Mouse (Mus musculus) MEL (cell line): ENCODE measurements at regions not wholly inside any gene's neighbourhood (a gene's known extent, or its start where the extent isn't known, plus 50 kb on each side); places are given as distances from the start of the nearest gene placed in this dataset.

ENCODE experiments used
- DNase-seq: peaks from one replicate; pipeline ENCODE4 v3.0.0; 2011; ENCODE audit warnings: low read depth, low spot score
- H3K27ac ChIP-seq: 2 replicates; pipeline ENCODE4 v1.5.1; 2012; ENCODE audit warnings: low read depth, mild to moderate bottlenecking, control low read depth, low read length, moderate library complexity; ENCODE audit not compliant: control insufficient read depth
- H3K27me3 ChIP-seq, 2 experiments: fragments of 150-350 bp in 1 of 2; sonication (generic) in 1 of 2; 2 replicates each; pipeline ENCODE4 v1.6.1; 2012; ENCODE audit warnings: low read length in 2 of 2, mild to moderate bottlenecking in 2 of 2, improper control_type of control experiment in 1 of 2, moderate library complexity in 1 of 2; ENCODE audit not compliant: insufficient read depth in 2 of 2, control insufficient read depth in 1 of 2
- H3K36me3 ChIP-seq, 2 experiments: 2 replicates each; pipeline ENCODE4 v1.6.1; 2012 to 2014; ENCODE audit warnings: low read length in 2 of 2, improper control_type of control experiment in 1 of 2, inconsistent platforms in 1 of 2, mild to moderate bottlenecking in 1 of 2; ENCODE audit not compliant: insufficient read depth in 2 of 2, control insufficient read depth in 1 of 2
- H3K4me1 ChIP-seq, 2 experiments: fragments of 150-350 bp in 1 of 2; sonication (generic) in 1 of 2; 2 replicates each; pipeline ENCODE4 v1.6.1; 2012; ENCODE audit warnings: low read length in 2 of 2, improper control_type of control experiment in 1 of 2, mild to moderate bottlenecking in 1 of 2; ENCODE audit not compliant: insufficient read depth in 2 of 2, control insufficient read depth in 1 of 2
- H3K4me3 ChIP-seq, 2 experiments: fragments of 150-350 bp in 1 of 2; sonication (generic) in 1 of 2; 2 replicates each; pipeline ENCODE4 v1.5.1; 2012; ENCODE audit warnings: low read depth in 2 of 2, low read length in 2 of 2, mild to moderate bottlenecking in 2 of 2, moderate library complexity in 2 of 2, control low read depth in 1 of 2, improper control_type of control experiment in 1 of 2; ENCODE audit not compliant: control insufficient read depth in 1 of 2, insufficient read depth in 1 of 2
- H3K79me2 ChIP-seq: 2 replicates; pipeline ENCODE4 v1.6.1; 2012; ENCODE audit warnings: mild to moderate bottlenecking, low read length, moderate library complexity; ENCODE audit not compliant: control insufficient read depth, poor library complexity, insufficient read depth
- H3K9ac ChIP-seq: 2 replicates; pipeline ENCODE4 v1.6.1; 2012; ENCODE audit warnings: low read depth, mild to moderate bottlenecking, control low read depth, low read length, moderate library complexity; ENCODE audit not compliant: control insufficient read depth, poor library complexity, severe bottlenecking
- H3K9me3 ChIP-seq: fragments of 150-350 bp; sonication (generic); replicated peaks from 2 replicates; pipeline ENCODE4 v1.6.1; 2012; ENCODE audit warnings: mild to moderate bottlenecking, low read length, improper control_type of control experiment, moderate library complexity; ENCODE audit not compliant: insufficient read depth
- CHD1 ChIP-seq: IDR thresholded peaks from 2 replicates; pipeline ENCODE4 v1.6.1; 2012; ENCODE audit warnings: low read depth, mild to moderate bottlenecking, inconsistent platforms, low read length, improper control_type of control experiment
- CHD2 ChIP-seq: IDR thresholded peaks from 2 replicates; pipeline ENCODE4 v1.6.1; 2011; ENCODE audit warnings: low read length, improper control_type of control experiment
- ELF1 ChIP-seq: IDR thresholded peaks from 2 replicates; pipeline ENCODE4 v1.6.1; 2014; ENCODE audit warnings: low read depth, mild to moderate bottlenecking, inconsistent platforms, low read length, improper control_type of control experiment, moderate library complexity
- EP300 ChIP-seq, 2 experiments: IDR thresholded peaks; 2 replicates each; pipeline ENCODE4 v1.6.1; 2011; ENCODE audit warnings: improper control_type of control experiment in 2 of 2, low read length in 2 of 2, low read depth in 1 of 2, mild to moderate bottlenecking in 1 of 2
- ETS1 ChIP-seq: IDR thresholded peaks from 2 replicates; pipeline ENCODE4 v1.6.1; 2012; ENCODE audit warnings: low read depth, mild to moderate bottlenecking, inconsistent platforms, low read length, improper control_type of control experiment, moderate library complexity
- GABPA ChIP-seq: IDR thresholded peaks from 2 replicates; pipeline ENCODE4 v1.6.1; 2012; ENCODE audit warnings: low read depth, mild to moderate bottlenecking, inconsistent platforms, low read length, improper control_type of control experiment, moderate library complexity
- GATA1 ChIP-seq: IDR thresholded peaks from 2 replicates; pipeline ENCODE4 v1.6.1; 2011; ENCODE audit warnings: low read depth, low read length, improper control_type of control experiment
- JUND ChIP-seq: IDR thresholded peaks from 2 replicates; pipeline ENCODE4 v1.6.1; 2011; ENCODE audit warnings: low read depth, mild to moderate bottlenecking, improper control_type of control experiment, low read length
- KAT2A ChIP-seq: conservative IDR thresholded peaks from 2 replicates; pipeline ENCODE4 v1.6.1; 2012; ENCODE audit warnings: low read depth, low read length, improper control_type of control experiment, inconsistent platforms
- MAFK ChIP-seq: IDR thresholded peaks from 2 replicates; pipeline ENCODE4 v1.6.1; 2011; ENCODE audit warnings: low read depth, mild to moderate bottlenecking, low read length, improper control_type of control experiment, borderline replicate concordance
- MEF2A ChIP-seq: IDR thresholded peaks from 2 replicates; pipeline ENCODE4 v1.6.1; 2014; ENCODE audit warnings: low read depth, mild to moderate bottlenecking, inconsistent platforms, low read length, improper control_type of control experiment; ENCODE audit not compliant: poor library complexity, insufficient replicate concordance, severe bottlenecking; ENCODE audit errors: extremely low read depth
- MYC ChIP-seq: IDR thresholded peaks from 2 replicates; pipeline ENCODE4 v1.6.1; 2011; ENCODE audit warnings: low read depth, mild to moderate bottlenecking, low read length, improper control_type of control experiment, moderate library complexity
- NRF1 ChIP-seq: IDR thresholded peaks from 2 replicates; pipeline ENCODE4 v1.6.1; 2014; ENCODE audit warnings: low read depth, mild to moderate bottlenecking, inconsistent platforms, low read length, improper control_type of control experiment, moderate library complexity; ENCODE audit not compliant: poor library complexity, insufficient read depth, severe bottlenecking
- POLR2A ChIP-seq, 2 experiments: IDR thresholded peaks; 2 replicates each; pipeline ENCODE4 v1.6.1; 2011 to 2012; ENCODE audit warnings: low read length in 2 of 2, mild to moderate bottlenecking in 2 of 2, control low read depth in 1 of 2, improper control_type of control experiment in 1 of 2, low read depth in 1 of 2, moderate library complexity in 1 of 2; ENCODE audit not compliant: control insufficient read depth in 1 of 2, insufficient read depth in 1 of 2, poor library complexity in 1 of 2
- POLR2AphosphoS2 ChIP-seq: IDR thresholded peaks from 2 replicates; pipeline ENCODE4 v1.6.1; 2011; ENCODE audit warnings: low read length, improper control_type of control experiment
- POLR2AphosphoS5 ChIP-seq: IDR thresholded peaks from 2 replicates; pipeline ENCODE4 v1.6.1; 2012; ENCODE audit warnings: low read depth, borderline replicate concordance, mild to moderate bottlenecking, inconsistent platforms, low read length, moderate library complexity, mixed read lengths
- RAD21 ChIP-seq: IDR thresholded peaks from 2 replicates; pipeline ENCODE4 v1.6.1; 2011; ENCODE audit warnings: mild to moderate bottlenecking, low read depth, low read length, improper control_type of control experiment
- SIN3A ChIP-seq: IDR thresholded peaks from 2 replicates; pipeline ENCODE4 v1.6.1; 2012; ENCODE audit warnings: low read length, improper control_type of control experiment, inconsistent platforms
- SMC3 ChIP-seq: IDR thresholded peaks from 2 replicates; pipeline ENCODE4 v1.6.1; 2011; ENCODE audit warnings: low read depth, low read length, improper control_type of control experiment
- TCF12 ChIP-seq: IDR thresholded peaks from 2 replicates; pipeline ENCODE4 v1.6.1; 2014; ENCODE audit warnings: low read depth, mild to moderate bottlenecking, inconsistent platforms, low read length, improper control_type of control experiment, moderate library complexity
- ZC3H11A ChIP-seq: IDR thresholded peaks from 2 replicates; pipeline ENCODE4 v1.6.1; 2012; ENCODE audit warnings: low read depth, mild to moderate bottlenecking, inconsistent platforms, low read length, improper control_type of control experiment
- ZMIZ1 ChIP-seq: IDR thresholded peaks from 2 replicates; pipeline ENCODE4 v1.6.1; 2012; ENCODE audit warnings: low read depth, mild to moderate bottlenecking, inconsistent platforms, low read length, improper control_type of control experiment, moderate library complexity
- ZNF384 ChIP-seq: IDR thresholded peaks from 2 replicates; pipeline ENCODE4 v1.6.1; 2012; ENCODE audit warnings: low read depth, mild to moderate bottlenecking, inconsistent platforms, low read length, improper control_type of control experiment

- Histone ChIP-seq H3K27me3 (no peaks in the 10 kb centered on the region; a peak in 1 of 4 replicates), H3K9ac (no peak overlapping the region), H3K4me3 (no peak overlapping the region), H3K9me3 (no peaks in the 10 kb centered on the region), H3K36me3 (no peaks in the 10 kb centered on the region), H3K4me1 (no peaks in the 10 kb centered on the region), H3K79me2 (no peaks in the 10 kb centered on the region), H3K27ac (no peak overlapping the region)
- no peak for TF ChIP-seq MAFK
- TF ChIP-seq KAT2A, result no peak
- no peak for TF ChIP-seq CHD1
- no peak for TF ChIP-seq ZC3H11A
- no peak for TF ChIP-seq TCF12
- no peak for TF ChIP-seq NRF1
- TF ChIP-seq JUND, result no peak
- no peak for TF ChIP-seq MEF2A
- TF ChIP-seq GABPA, result no peak
- TF ChIP-seq ZNF384, result no peak
- TF ChIP-seq SMC3, result no peak
- TF ChIP-seq EP300 (IDR thresholded peaks at IDR 0.05; ENCODE audit: low read depth in 1 of 2, low read length in 2 of 2), result no peak
- TF ChIP-seq ELF1, result no peak
- no peak for TF ChIP-seq CHD2
- no peak for TF ChIP-seq POLR2A (IDR thresholded peaks at IDR 0.05; ENCODE audit: control insufficient read depth in 1 of 2, insufficient read depth in 1 of 2, low read depth in 1 of 2, low read length in 2 of 2, poor library complexity in 1 of 2)
- TF ChIP-seq POLR2AphosphoS2, result no peak
- no peak for TF ChIP-seq ETS1
- TF ChIP-seq ZMIZ1, result no peak
- DNase-seq, result no peak
Observed at GRCm38 (mm10) chr11:19585228-19585627, 338.9 kb upstream of the Spred2 start.

GRCm38 (mm10) chr11:19592506-19593355 is 331.4 kb upstream of the Spred2 start:
- H3K4me3 ChIP-seq, result no peak overlapping the region
- DNase-seq, result no peak
- TF ChIP-seq GATA1, result no peak
- no peak for TF ChIP-seq RAD21
- TF ChIP-seq MAFK, result no peak
- TF ChIP-seq SMC3, result no peak
- TF ChIP-seq MYC, result no peak
- no peak for TF ChIP-seq POLR2AphosphoS5
- no peak for TF ChIP-seq SIN3A
- TF ChIP-seq TCF12, result no peak
- no peak for TF ChIP-seq MEF2A
- no peak for TF ChIP-seq CHD1
- TF ChIP-seq ELF1, result no peak
- TF ChIP-seq ZMIZ1, result no peak
- H3K36me3 ChIP-seq, result no peaks in the 10 kb centered on the region
- no peaks in the 10 kb centered on the region for H3K9me3 ChIP-seq
- no peaks in the 10 kb centered on the region for H3K4me1 ChIP-seq
- H3K27me3 ChIP-seq, result no peaks in the 10 kb centered on the region; a peak in 1 of 4 replicates
- H3K9ac ChIP-seq, result no peak overlapping the region
- no peak overlapping the region for H3K27ac ChIP-seq
- no peaks in the 10 kb centered on the region for H3K79me2 ChIP-seq
